Mouse (Mus musculus) adrenal gland, postnatal 25 days (tissue): Measurements from ENCODE around the gene Lhfpl2. TPM values are rescaled to one million over a fixed set of nuclear protein-coding genes. Genes with fewer than 3 reads are reported as not detected.

Experiments
- DNase-seq: peaks from one replicate; pipeline ENCODE4 v3.0.0; 2021; ENCODE audit warnings: mixed read lengths
- total RNA-seq: library from RNA; stranded (reverse); gene quantifications from 2 replicates; pipeline ENCODE4 v1.2.3, GENCODE M21; 2021

Lhfpl2 gene
- total RNA-seq, 1 experiment from 2014 or later = 38.2 TPM

GRCm38 (mm10) chr13:94066626-94067275 is 9.2 kb downstream of the Lhfpl2 start:
- DNase-seq = no peak

- DNase-seq = no peak
Observed at GRCm38 (mm10) chr13:94068308-94068707, 10.7 kb downstream of the Lhfpl2 start.

- DNase-seq = no peak
Observed at GRCm38 (mm10) chr13:94069421-94070307, 12.1 kb downstream of the Lhfpl2 start.

GRCm38 (mm10) chr13:94070308-94070619 is 12.7 kb downstream of the Lhfpl2 start:
- no peak for DNase-seq

- DNase-seq = no peak
Observed at GRCm38 (mm10) chr13:94070927-94071326, 13.3 kb downstream of the Lhfpl2 start.

GRCm38 (mm10) chr13:94073046-94073715 is 15.6 kb downstream of the Lhfpl2 start:
- DNase-seq = no peak

- no peak for DNase-seq
Observed at GRCm38 (mm10) chr13:94073716-94074115, 16.1 kb downstream of the Lhfpl2 start.

GRCm38 (mm10) chr13:94075181-94075580 is 17.6 kb downstream of the Lhfpl2 start:
- DNase-seq = no peak

- no peak for DNase-seq
Observed at GRCm38 (mm10) chr13:94077136-94078018, 19.8 kb downstream of the Lhfpl2 start.

GRCm38 (mm10) chr13:94083196-94083595 is 25.6 kb downstream of the Lhfpl2 start:
- no peak for DNase-seq

GRCm38 (mm10) chr13:94084220-94085126 is 26.9 kb downstream of the Lhfpl2 start:
- DNase-seq = no peak

GRCm38 (mm10) chr13:94086090-94086808 is 28.7 kb downstream of the Lhfpl2 start:
- no peak for DNase-seq

GRCm38 (mm10) chr13:94087061-94087460 is 29.5 kb downstream of the Lhfpl2 start:
- no peak for DNase-seq

GRCm38 (mm10) chr13:94088788-94089187 is 31.2 kb downstream of the Lhfpl2 start:
- no peak for DNase-seq

GRCm38 (mm10) chr13:94089286-94089685 is 31.7 kb downstream of the Lhfpl2 start:
- no peak for DNase-seq

GRCm38 (mm10) chr13:94091366-94091765 is 33.8 kb downstream of the Lhfpl2 start:
- DNase-seq = no peak

GRCm38 (mm10) chr13:94094176-94094575 is 36.6 kb downstream of the Lhfpl2 start:
- no peak for DNase-seq

- no peak for DNase-seq
Observed at GRCm38 (mm10) chr13:94094625-94095024, 37.0 kb downstream of the Lhfpl2 start.

- no peak for DNase-seq
Observed at GRCm38 (mm10) chr13:94095202-94095601, 37.6 kb downstream of the Lhfpl2 start.

- DNase-seq = no peak
Observed at GRCm38 (mm10) chr13:94097667-94098066, 40.1 kb downstream of the Lhfpl2 start.
